Mouse (Mus musculus): ENCODE results near the gene Phf21a. TPM values are rescaled to one million over a fixed set of nuclear protein-coding genes. Genes with fewer than 3 reads are reported as not detected.

Phf21a gene
- polyA plus RNA-seq, 1 experiment from 2014 or later: 36.7 TPM

- no peaks in the 10 kb centered on the region for H3K9me3 ChIP-seq (replicated peaks)
- 13% methylated on average over 6 of the region's 6 CpGs for whole genome bisulfite sequencing
- H3K4me1 ChIP-seq: peaks cover 33% of the 10 kb centered on the region
- H3K4me3 ChIP-seq: peak overlapping the region; percentile 69
- H3K36me3 ChIP-seq: no peaks in the 10 kb centered on the region
- DNase-seq (ENCODE audit: low spot score): no peak
- no peak overlapping the region for H3K27ac ChIP-seq (replicated peaks)
- H3K27me3 ChIP-seq (ENCODE audit: low read depth, poor library complexity, severe bottlenecking): peaks cover 76% of the 10 kb centered on the region
Measured at GRCm38 (mm10) chr2:92060291-92060690, 32.6 kb upstream of the Phf21a start.

GRCm38 (mm10) chr2:92061337-92061736, 31.6 kb upstream of the Phf21a start:
- Histone ChIP-seq H3K27me3 (ENCODE audit: low read depth, poor library complexity, severe bottlenecking) (peaks cover 69% of the 10 kb centered on the region), H3K36me3 (no peaks in the 10 kb centered on the region), H3K4me3 (no peak overlapping the region), H3K27ac (replicated peaks) (no peak overlapping the region), H3K9me3 (replicated peaks) (no peaks in the 10 kb centered on the region), H3K4me1 (peaks cover 24% of the 10 kb centered on the region)
- no peak for DNase-seq (ENCODE audit: low spot score)
- WGBS: 81% methylated on average over 5 of the region's 5 CpGs

GRCm38 (mm10) chr2:92063106-92063505, 29.8 kb upstream of the Phf21a start:
- peaks cover 26% of the 10 kb centered on the region for H3K4me1 ChIP-seq
- H3K4me3 ChIP-seq: no peak overlapping the region
- 72% methylated on average over 5 of the region's 5 CpGs for WGBS
- H3K36me3 ChIP-seq: no peaks in the 10 kb centered on the region
- H3K27ac ChIP-seq (replicated peaks): no peak overlapping the region
- no peaks in the 10 kb centered on the region for H3K9me3 ChIP-seq (replicated peaks)
- DNase-seq (ENCODE audit: low spot score): no peak
- H3K27me3 ChIP-seq (ENCODE audit: low read depth, poor library complexity, severe bottlenecking): peaks cover 51% of the 10 kb centered on the region

GRCm38 (mm10) chr2:92065269-92065888, 27.5 kb upstream of the Phf21a start:
- 86% methylated on average over 8 of the region's 8 CpGs for WGBS
- Histone ChIP-seq H3K4me1 (peaks cover 4% of the 10 kb centered on the region; the same call in 1 of the 2 replicates), H3K4me3 (no peak overlapping the region), H3K27ac (replicated peaks) (no peak overlapping the region), H3K9me3 (replicated peaks) (no peaks in the 10 kb centered on the region), H3K36me3 (no peaks in the 10 kb centered on the region), H3K27me3 (ENCODE audit: low read depth, poor library complexity, severe bottlenecking) (peaks cover 28% of the 10 kb centered on the region)
- no peak for DNase-seq (ENCODE audit: low spot score)

- DNase-seq (ENCODE audit: low spot score): no peak
Measured at GRCm38 (mm10) chr2:92065938-92066337, 27.0 kb upstream of the Phf21a start.

GRCm38 (mm10) chr2:92066899-92067298, 26.0 kb upstream of the Phf21a start:
- DNase-seq (ENCODE audit: low spot score): no peak
- 71% methylated on average over 1 of the region's 1 CpGs for WGBS
- H3K4me1 ChIP-seq: peaks cover 4% of the 10 kb centered on the region; the same call in 1 of the 2 replicates

More at GRCm38 (mm10) chr2:92065938-92066337, 27.0 kb upstream of the Phf21a start:
- peaks cover 4% of the 10 kb centered on the region; the same call in 1 of the 2 replicates for H3K4me1 ChIP-seq
- no peaks in the 10 kb centered on the region for H3K36me3 ChIP-seq
- H3K27ac ChIP-seq (replicated peaks): no peak overlapping the region
- no peaks in the 10 kb centered on the region for H3K9me3 ChIP-seq (replicated peaks)
- WGBS: 66% methylated on average over 6 of the region's 6 CpGs
- no peak overlapping the region for H3K4me3 ChIP-seq
- H3K27me3 ChIP-seq (ENCODE audit: low read depth, poor library complexity, severe bottlenecking): peaks cover 23% of the 10 kb centered on the region

GRCm38 (mm10) chr2:92067600-92067999, 25.3 kb upstream of the Phf21a start:
- no peak for DNase-seq (ENCODE audit: low spot score)
- peaks cover 8% of the 10 kb centered on the region for H3K27me3 ChIP-seq (ENCODE audit: low read depth, poor library complexity, severe bottlenecking)
- peaks cover 4% of the 10 kb centered on the region; the same call in 1 of the 2 replicates for H3K4me1 ChIP-seq
- WGBS: 83% methylated on average over 3 of the region's 3 CpGs
- no peaks in the 10 kb centered on the region for H3K9me3 ChIP-seq (replicated peaks)
- no peaks in the 10 kb centered on the region for H3K36me3 ChIP-seq
- H3K4me3 ChIP-seq: no peak overlapping the region
- no peak overlapping the region for H3K27ac ChIP-seq (replicated peaks)

More at GRCm38 (mm10) chr2:92066899-92067298, 26.0 kb upstream of the Phf21a start:
- H3K36me3 ChIP-seq: no peaks in the 10 kb centered on the region
- H3K4me3 ChIP-seq: no peak overlapping the region
- H3K9me3 ChIP-seq (replicated peaks): no peaks in the 10 kb centered on the region
- no peak overlapping the region for H3K27ac ChIP-seq (replicated peaks)
- H3K27me3 ChIP-seq (ENCODE audit: low read depth, poor library complexity, severe bottlenecking): peaks cover 13% of the 10 kb centered on the region

- no peaks in the 10 kb centered on the region for H3K27me3 ChIP-seq (ENCODE audit: low read depth, poor library complexity, severe bottlenecking)
Measured at GRCm38 (mm10) chr2:92069630-92070029, 23.3 kb upstream of the Phf21a start.

GRCm38 (mm10) chr2:92071143-92071542, 21.8 kb upstream of the Phf21a start:
- DNase-seq (ENCODE audit: low spot score): no peak
- no peaks in the 10 kb centered on the region for H3K27me3 ChIP-seq (ENCODE audit: low read depth, poor library complexity, severe bottlenecking)
- H3K27ac ChIP-seq (replicated peaks): no peak overlapping the region
- H3K36me3 ChIP-seq: no peaks in the 10 kb centered on the region
- peaks cover 6% of the 10 kb centered on the region for H3K4me1 ChIP-seq
- no peaks in the 10 kb centered on the region for H3K9me3 ChIP-seq (replicated peaks)
- no peak overlapping the region for H3K4me3 ChIP-seq
- 86% methylated on average over 4 of the region's 4 CpGs for WGBS

More at GRCm38 (mm10) chr2:92069630-92070029, 23.3 kb upstream of the Phf21a start:
- DNase-seq (ENCODE audit: low spot score): no peak
- Histone ChIP-seq H3K27ac (replicated peaks) (no peak overlapping the region), H3K4me1 (peaks cover 4% of the 10 kb centered on the region; the same call in 1 of the 2 replicates), H3K36me3 (no peaks in the 10 kb centered on the region), H3K9me3 (replicated peaks) (no peaks in the 10 kb centered on the region), H3K4me3 (no peak overlapping the region)
- 73% methylated on average over 5 of the region's 5 CpGs for WGBS

- H3K36me3 ChIP-seq: no peaks in the 10 kb centered on the region
- H3K27me3 ChIP-seq (ENCODE audit: low read depth, poor library complexity, severe bottlenecking): no peaks in the 10 kb centered on the region
- 87% methylated on average over 13 of the region's 13 CpGs for WGBS
- no peak overlapping the region for H3K27ac ChIP-seq (replicated peaks)
- peaks cover 4% of the 10 kb centered on the region for H3K4me1 ChIP-seq
- no peak overlapping the region for H3K4me3 ChIP-seq
- DNase-seq (ENCODE audit: low spot score): no peak
- no peaks in the 10 kb centered on the region for H3K9me3 ChIP-seq (replicated peaks)
Measured at GRCm38 (mm10) chr2:92076086-92076692, 16.7 kb upstream of the Phf21a start.

GRCm38 (mm10) chr2:92082196-92082595, 10.7 kb upstream of the Phf21a start:
- Histone ChIP-seq H3K36me3 (no peaks in the 10 kb centered on the region), H3K9me3 (replicated peaks) (no peaks in the 10 kb centered on the region), H3K4me1 (no peaks in the 10 kb centered on the region), H3K27ac (replicated peaks) (no peak overlapping the region), H3K27me3 (ENCODE audit: low read depth, poor library complexity, severe bottlenecking) (no peaks in the 10 kb centered on the region), H3K4me3 (no peak overlapping the region)
- WGBS: 91% methylated on average over 4 of the region's 4 CpGs
- no peak for DNase-seq (ENCODE audit: low spot score)

- H3K9me3 ChIP-seq (replicated peaks): no peaks in the 10 kb centered on the region
- no peak overlapping the region for H3K4me3 ChIP-seq
- H3K36me3 ChIP-seq: no peaks in the 10 kb centered on the region
- no peak overlapping the region for H3K27ac ChIP-seq (replicated peaks)
- no peak for DNase-seq (ENCODE audit: low spot score)
- H3K27me3 ChIP-seq (ENCODE audit: low read depth, poor library complexity, severe bottlenecking): no peaks in the 10 kb centered on the region
- no peaks in the 10 kb centered on the region for H3K4me1 ChIP-seq
- 95% methylated on average over 1 of the region's 1 CpGs for WGBS
Measured at GRCm38 (mm10) chr2:92085721-92086120, 7.2 kb upstream of the Phf21a start.

GRCm38 (mm10) chr2:92087065-92087464, 5.9 kb upstream of the Phf21a start:
- Histone ChIP-seq H3K27me3 (ENCODE audit: low read depth, poor library complexity, severe bottlenecking) (no peaks in the 10 kb centered on the region), H3K27ac (replicated peaks) (no peak overlapping the region), H3K4me3 (no peak overlapping the region), H3K36me3 (no peaks in the 10 kb centered on the region), H3K4me1 (no peaks in the 10 kb centered on the region), H3K9me3 (replicated peaks) (no peaks in the 10 kb centered on the region)
- 86% methylated on average over 4 of the region's 4 CpGs for WGBS
- no peak for DNase-seq (ENCODE audit: low spot score)

Measured in midbrain, embryonic 10.5 days (tissue).